Mouse (Mus musculus) left cerebral cortex, postnatal 14 days (tissue): ENCODE data around the gene Golim4. TPM values are rescaled to one million over a fixed set of nuclear protein-coding genes. Genes with fewer than 3 reads are reported as not detected.

Experiments used
- DNase-seq, 2 experiments: peaks; one replicate each; pipeline ENCODE4 v3.0.0; 2021 to 2022; ENCODE audit warnings: low spot score in 2 of 2, mixed read lengths in 1 of 2
- intact Hi-C: fragments of 180-260 bp; cut with DNase I; formaldehyde crosslinking; loops from one replicate; pipeline ENCODE4 v1.15.1; 2025
- total RNA-seq, 2 experiments: library from RNA; stranded (reverse); gene quantifications; 2 replicates each; pipeline ENCODE4 v1.2.3; 2021

Golim4 gene
- total RNA-seq, 2 experiments from 2014 or later = 17.7 to 19.1 TPM

GRCm38 (mm10) chr3:75930659-75931225, 26.0 kb downstream of the Golim4 start:
- intact Hi-C loops = no loop called here

GRCm38 (mm10) chr3:75929926-75930548, 26.7 kb downstream of the Golim4 start:
- peak in 1 of 2 experiments; percentile 5 for DNase-seq
- intact Hi-C loops = no loop called here

More at GRCm38 (mm10) chr3:75930659-75931225, 26.0 kb downstream of the Golim4 start:
- no peak for DNase-seq

GRCm38 (mm10) chr3:75926327-75926726, 30.4 kb downstream of the Golim4 start:
- intact Hi-C loops = no loop called here
- no peak for DNase-seq

- intact Hi-C loops = no loop called here
Measured at GRCm38 (mm10) chr3:75925123-75925522, 31.6 kb downstream of the Golim4 start.

GRCm38 (mm10) chr3:75917770-75918503, 38.8 kb downstream of the Golim4 start:
- no peak for DNase-seq
- intact Hi-C loops = no loop called here

More at GRCm38 (mm10) chr3:75925123-75925522, 31.6 kb downstream of the Golim4 start:
- DNase-seq = no peak

- DNase-seq = no peak
- intact Hi-C loops = no loop called here
Measured at GRCm38 (mm10) chr3:75912786-75913185, 44.0 kb downstream of the Golim4 start.

- no peak for DNase-seq
- intact Hi-C loops = loop anchor here (2.0 kb wide), 2 partner anchors 46 to 90 kb away; partner anchors contain the start of gene Golim4
Measured at GRCm38 (mm10) chr3:75910768-75911167, 46.0 kb downstream of the Golim4 start.

GRCm38 (mm10) chr3:75910257-75910656, 46.5 kb downstream of the Golim4 start:
- intact Hi-C loops = loop anchor here (2.0 kb wide), 2 partner anchors 47 to 91 kb away; partner anchors contain the start of gene Golim4
- DNase-seq = peak; percentile 49 to 76

GRCm38 (mm10) chr3:75901903-75902598, 54.7 kb downstream of the Golim4 start:
- intact Hi-C loops = loop anchor here (10.0 kb wide), 1 partner anchor 677 kb away; no protein-coding TSS in a partner anchor
- peak in 1 of 2 experiments; percentile 41 for DNase-seq

- no peak for DNase-seq
Measured at GRCm38 (mm10) chr3:75895075-75895474, 61.7 kb downstream of the Golim4 start.

GRCm38 (mm10) chr3:75891581-75891980, 65.2 kb downstream of the Golim4 start:
- DNase-seq = no peak
- intact Hi-C loops = no loop called here

More at GRCm38 (mm10) chr3:75895075-75895474, 61.7 kb downstream of the Golim4 start:
- intact Hi-C loops = no loop called here

GRCm38 (mm10) chr3:75889323-75889722, 67.4 kb downstream of the Golim4 start:
- intact Hi-C loops = no loop called here
- DNase-seq = no peak

GRCm38 (mm10) chr3:75881582-75881981, 75.2 kb downstream of the Golim4 start:
- no peak for DNase-seq
- intact Hi-C loops = no loop called here

- no peak for DNase-seq
- intact Hi-C loops = no loop called here
Measured at GRCm38 (mm10) chr3:75879269-75879668, 77.5 kb downstream of the Golim4 start.

- peak in 1 of 2 experiments; percentile 8 for DNase-seq
- intact Hi-C loops = no loop called here
Measured at GRCm38 (mm10) chr3:75868886-75869285, 87.9 kb downstream of the Golim4 start.

- peak; percentile 29 to 40 for DNase-seq
- intact Hi-C loops = no loop called here
Measured at GRCm38 (mm10) chr3:75864203-75864602, 92.5 kb downstream of the Golim4 start.

- peak; percentile 6 to 30 for DNase-seq
Measured at GRCm38 (mm10) chr3:75861677-75862076, 95.1 kb downstream of the Golim4 start.

GRCm38 (mm10) chr3:75860760-75861159, 96.0 kb downstream of the Golim4 start:
- intact Hi-C loops = no loop called here
- peak in 1 of 2 experiments; percentile 5 for DNase-seq

More at GRCm38 (mm10) chr3:75861677-75862076, 95.1 kb downstream of the Golim4 start:
- intact Hi-C loops = no loop called here

GRCm38 (mm10) chr3:75835286-75835967, 121.3 kb downstream of the Golim4 start:
- intact Hi-C loops = no loop called here

More at GRCm38 (mm10) chr3:75835286-75835967, 121.3 kb downstream of the Golim4 start:
- DNase-seq = peak; percentile 19 to 71
